Mouse (Mus musculus) embryonic fibroblast, embryonic 13.5 days (primary cell): ENCODE data around the gene Cyp1a2. TPM values are rescaled to one million over a fixed set of nuclear protein-coding genes. Genes with fewer than 3 reads are reported as not detected.
A peak's percentile ranks its signal among the peaks of the same experiment; 100 is the strongest.
"Not testable (repeated sequence)": the region's sequence is repeated elsewhere in the genome, so short reads cannot be mapped to it uniquely, and the experiment has no call there.

Source experiments
- H3K27ac ChIP-seq: 2 replicates; pipeline ENCODE4 v1.5.1; 2012; ENCODE audit warnings: low read length, control low read depth, inconsistent platforms; ENCODE audit not compliant: insufficient read depth
- H3K4me1 ChIP-seq: 2 replicates; pipeline ENCODE4 v1.6.1; 2011; ENCODE audit warnings: low read length; ENCODE audit not compliant: control insufficient read depth, insufficient read depth
- H3K4me3 ChIP-seq: 2 replicates; pipeline ENCODE4 v1.5.1; 2011; ENCODE audit warnings: mild to moderate bottlenecking, control low read depth, low read length; ENCODE audit not compliant: insufficient read depth
- CTCF ChIP-seq: IDR thresholded peaks from 2 replicates; pipeline ENCODE4 v1.5.1; 2011; ENCODE audit warnings: mild to moderate bottlenecking, control low read depth, low read length, moderate library complexity, borderline replicate concordance; ENCODE audit not compliant: insufficient read depth
- POLR2A ChIP-seq: IDR thresholded peaks from 2 replicates; pipeline ENCODE4 v1.6.1; 2011; ENCODE audit warnings: low read depth, mild to moderate bottlenecking, control low read depth, low read length, moderate library complexity
- polyA plus RNA-seq: library from polyadenylated mRNA; stranded (reverse); fragments of >200 nt; gene quantifications from 2 replicates; pipeline ENCODE4 v1.2.4, GENCODE M21; 2011; ENCODE audit warnings: low read depth; ENCODE audit not compliant: missing spikeins, insufficient read length

Cyp1a2 gene
- polyA plus RNA-seq = not detected in 2 replicates

GRCm38 (mm10) chr9:57683520-57683919, at the start of gene Cyp1a2:
Gene Cyp1a2, minus strand, starts transcription at chr9:57683703.
- H3K4me1 ChIP-seq = no peaks in the 10 kb centered on the region
- no peak for TF ChIP-seq POLR2A
- TF ChIP-seq CTCF = no peak
- no peak within 1 kb of the TSS for H3K4me3 ChIP-seq
- H3K27ac ChIP-seq = no peak within 1 kb of the TSS

DNA sequence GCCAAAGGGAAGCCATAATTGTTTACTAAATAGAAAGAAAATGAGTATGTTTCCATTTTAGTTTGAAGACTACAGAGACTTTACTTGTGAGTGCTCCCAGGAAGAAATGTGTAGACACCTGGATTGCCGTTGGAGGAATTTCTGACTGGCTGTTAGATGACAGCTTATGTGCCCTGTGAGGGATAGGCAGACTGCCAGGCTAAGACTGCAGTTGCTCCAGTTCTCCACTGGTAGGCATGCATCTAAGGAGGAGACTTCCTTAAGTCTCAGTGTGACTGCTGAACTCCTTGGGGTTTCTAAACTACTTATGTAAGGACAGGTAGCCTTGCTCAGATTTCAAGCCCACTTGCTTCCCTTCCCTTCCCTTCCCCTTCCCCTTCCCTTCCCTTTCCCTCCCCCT, 44.8 kb upstream of the Cyp1a2 start:
- Histone ChIP-seq H3K27ac (no peak overlapping the region), H3K4me1 (peaks cover under 1% of the 10 kb centered on the region; the same call in 1 of the 2 replicates), H3K4me3 (no peak overlapping the region)
- TF ChIP-seq POLR2A (no peak), CTCF (no peak)

DNA sequence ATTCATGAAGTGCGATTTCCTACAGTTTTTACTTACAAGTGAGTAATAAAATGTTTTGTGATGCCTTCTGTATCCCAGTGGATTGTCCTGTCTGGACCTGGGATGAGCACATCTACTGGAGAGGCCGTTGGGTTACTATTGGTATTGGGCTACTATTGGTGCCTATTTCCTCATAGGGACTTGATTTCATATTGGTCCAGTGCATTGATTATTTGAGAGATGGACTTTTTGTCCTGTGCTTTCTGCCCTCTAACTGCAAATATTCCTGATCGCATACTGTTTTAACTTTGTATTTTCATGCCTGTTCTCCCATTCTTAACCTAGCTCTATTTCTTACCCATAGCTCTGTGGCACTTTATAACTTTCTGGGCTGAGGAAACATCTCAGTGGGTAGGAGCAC, 41.2 kb upstream of the Cyp1a2 start:
- H3K27ac ChIP-seq = no peak overlapping the region
- no peak overlapping the region for H3K4me3 ChIP-seq
- peaks cover 3% of the 10 kb centered on the region for H3K4me1 ChIP-seq
- no peak for TF ChIP-seq CTCF
- no peak for TF ChIP-seq POLR2A

- H3K27ac ChIP-seq = 0 out of 2 replicates have a peak overlapping the region, but pooled peaks have one; percentile 36
- TF ChIP-seq POLR2A (no peak), CTCF (no peak)
- no peak overlapping the region for H3K4me3 ChIP-seq
- peaks cover 3% of the 10 kb centered on the region for H3K4me1 ChIP-seq
Observed at GRCm38 (mm10) chr9:57723796-57724195, 40.3 kb upstream of the Cyp1a2 start.

- no peak for TF ChIP-seq CTCF
- no peak for TF ChIP-seq POLR2A
- Histone ChIP-seq H3K4me1 (peaks cover 3% of the 10 kb centered on the region), H3K27ac (peak overlapping the region; percentile 36; the same call in 1 of the 2 replicates), H3K4me3 (no peak overlapping the region)
Observed at GRCm38 (mm10) chr9:57723315-57723715, 39.8 kb upstream of the Cyp1a2 start.

GRCm38 (mm10) chr9:57722371-57722770, 38.9 kb upstream of the Cyp1a2 start:
- Histone ChIP-seq H3K4me1 (peaks cover 3% of the 10 kb centered on the region), H3K4me3 (no peak overlapping the region), H3K27ac (peak overlapping the region; percentile 29; the same call in 1 of the 2 replicates)
- TF ChIP-seq CTCF (no peak), POLR2A (no peak)

- Histone ChIP-seq H3K4me3 (no peak overlapping the region), H3K27ac (no peak overlapping the region), H3K4me1 (peaks cover 3% of the 10 kb centered on the region)
- TF ChIP-seq POLR2A = no peak
- no peak for TF ChIP-seq CTCF
Observed at GRCm38 (mm10) chr9:57720736-57721135, 37.2 kb upstream of the Cyp1a2 start.

DNA sequence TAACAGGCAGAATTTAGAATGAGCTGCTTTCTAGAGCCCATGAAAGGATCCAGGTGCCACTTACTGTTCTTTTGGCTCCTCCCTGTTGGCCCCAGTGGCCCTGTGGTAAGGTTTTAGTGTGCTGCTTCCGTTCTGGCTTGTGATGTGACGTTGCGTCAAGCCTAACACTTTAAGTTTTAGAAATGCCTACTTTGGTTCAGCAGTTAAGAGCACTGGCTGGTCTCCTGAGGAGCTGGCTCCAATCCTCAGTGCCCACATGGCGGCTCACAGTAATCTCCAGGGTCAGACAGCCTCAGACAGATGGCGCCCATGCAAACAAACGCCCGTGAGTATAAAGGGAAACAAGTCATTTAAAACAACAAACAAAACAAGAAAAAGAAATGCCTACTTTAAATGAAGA, 34.9 kb upstream of the Cyp1a2 start:
- H3K27ac ChIP-seq = no peak overlapping the region
- peaks cover 3% of the 10 kb centered on the region for H3K4me1 ChIP-seq
- no peak overlapping the region for H3K4me3 ChIP-seq
- TF ChIP-seq POLR2A (no peak), CTCF (no peak)

DNA sequence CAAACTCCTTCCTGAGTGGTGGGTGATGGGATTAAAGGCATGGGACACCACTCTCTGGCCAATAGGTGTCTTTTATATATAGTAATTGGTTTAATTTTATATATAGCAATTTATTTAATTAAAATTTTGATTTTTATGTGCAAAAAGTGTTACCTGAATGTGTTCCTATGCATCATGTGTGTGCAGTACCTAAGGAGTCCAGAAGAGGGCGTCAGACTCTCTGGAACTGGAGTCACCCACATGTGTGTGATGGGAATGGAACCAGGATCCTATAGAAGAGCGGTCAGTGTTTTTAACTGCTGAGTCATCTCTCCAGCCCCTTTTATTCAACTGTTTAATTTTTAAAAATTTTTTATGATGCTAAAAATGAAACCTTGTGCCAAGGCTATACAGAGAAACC, 28.7 kb upstream of the Cyp1a2 start:
- H3K4me3 ChIP-seq = no peak overlapping the region

GRCm38 (mm10) chr9:57710214-57710613, 26.7 kb upstream of the Cyp1a2 start:
- not testable (repeated sequence) for H3K27ac ChIP-seq, H3K4me1 ChIP-seq, H3K4me3 ChIP-seq

More for the DNA sequence above, 28.7 kb upstream of the Cyp1a2 start:
- Histone ChIP-seq H3K27ac (no peak overlapping the region), H3K4me1 (no peaks in the 10 kb centered on the region; the same call in 1 of the 2 replicates)
- no peak for TF ChIP-seq CTCF
- no peak for TF ChIP-seq POLR2A
